Mouse (Mus musculus) left cerebral cortex, adult 2 months (tissue): ENCODE measurements around the gene Slc7a15. TPM values are rescaled to one million over a fixed set of nuclear protein-coding genes. Genes with fewer than 3 reads are reported as not detected.

ENCODE experiments used
- DNase-seq, 2 experiments: peaks; one replicate each; pipeline ENCODE4 v3.0.0; 2021 to 2022; ENCODE audit warnings: low spot score in 2 of 2, mixed read lengths in 1 of 2; ENCODE audit errors: extremely low spot score in 1 of 2
- H3K27ac ChIP-seq: fragments of 200-600 bp; 2 replicates; pipeline ENCODE4 v1.8.1; 2022
- H3K4me3 ChIP-seq: fragments of 200-600 bp; 2 replicates; pipeline ENCODE4 v1.8.1; 2022
- CTCF ChIP-seq: fragments of 200-600 bp; IDR thresholded peaks from 2 replicates; pipeline ENCODE4 v1.8.1; 2022; ENCODE audit warnings: antibody characterized with exemption, mild to moderate bottlenecking, moderate library complexity
- intact Hi-C: fragments of 180-260 bp; cut with DNase I; formaldehyde crosslinking; loops from one replicate; pipeline ENCODE4 v1.15.1; 2025
- total RNA-seq, 2 experiments: library from RNA; stranded (reverse); gene quantifications; 2 replicates each; pipeline ENCODE4 v1.2.3; 2021

Gene Slc7a15
- total RNA-seq, 2 experiments from 2014 or later: not detected

- no peak overlapping the region for H3K4me3 ChIP-seq
- no peak overlapping the region for H3K27ac ChIP-seq
- DNase-seq: no peak
- TF ChIP-seq CTCF: no peak
- intact Hi-C loops: no loop called here
Measured at GRCm38 (mm10) chr12:8489098-8489497, 109.8 kb downstream of the Slc7a15 start.

- H3K4me3 ChIP-seq: no peak overlapping the region
- no peak overlapping the region for H3K27ac ChIP-seq
- no peak for DNase-seq
- intact Hi-C loops: no loop called here
- TF ChIP-seq CTCF: no peak
Measured at GRCm38 (mm10) chr12:8488652-8488980, 110.2 kb downstream of the Slc7a15 start.

DNA sequence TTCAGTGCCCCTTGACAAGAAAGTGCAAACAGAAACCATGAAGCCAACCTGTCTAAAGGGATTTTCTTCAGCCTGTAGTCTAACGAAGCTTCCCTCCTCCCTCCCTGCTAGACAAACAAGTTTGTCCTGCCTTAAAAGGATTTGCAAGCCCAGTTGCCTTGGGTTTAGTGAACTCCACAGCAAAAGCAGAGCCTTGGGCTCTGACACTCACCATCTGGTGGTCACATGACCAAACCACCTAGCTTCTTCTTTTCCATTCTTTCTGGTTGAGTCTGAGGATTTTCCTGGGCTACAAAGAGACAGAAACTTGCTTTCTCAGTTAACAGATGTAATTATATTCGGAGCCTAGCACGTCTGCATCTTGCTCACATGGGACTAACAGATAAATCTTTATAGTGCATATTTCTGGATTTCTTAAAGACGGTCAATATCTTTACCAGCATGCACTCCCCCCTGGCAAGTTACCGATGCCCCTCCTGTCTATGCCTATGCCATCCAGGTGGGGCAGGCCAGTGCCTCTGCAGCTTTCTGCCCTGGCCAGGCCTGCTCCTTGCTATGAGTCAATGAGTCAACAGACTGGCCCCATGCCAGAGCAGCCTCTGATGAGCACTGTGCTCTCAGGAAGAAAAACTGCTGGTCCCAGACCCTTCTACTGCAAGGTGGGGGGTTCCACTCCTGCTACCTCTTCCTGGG lies 110.8 kb downstream of the Slc7a15 start:
- TF ChIP-seq CTCF: no peak
- intact Hi-C loops: no loop called here
- no peak overlapping the region for H3K27ac ChIP-seq
- DNase-seq: no peak
- no peak overlapping the region for H3K4me3 ChIP-seq

DNA sequence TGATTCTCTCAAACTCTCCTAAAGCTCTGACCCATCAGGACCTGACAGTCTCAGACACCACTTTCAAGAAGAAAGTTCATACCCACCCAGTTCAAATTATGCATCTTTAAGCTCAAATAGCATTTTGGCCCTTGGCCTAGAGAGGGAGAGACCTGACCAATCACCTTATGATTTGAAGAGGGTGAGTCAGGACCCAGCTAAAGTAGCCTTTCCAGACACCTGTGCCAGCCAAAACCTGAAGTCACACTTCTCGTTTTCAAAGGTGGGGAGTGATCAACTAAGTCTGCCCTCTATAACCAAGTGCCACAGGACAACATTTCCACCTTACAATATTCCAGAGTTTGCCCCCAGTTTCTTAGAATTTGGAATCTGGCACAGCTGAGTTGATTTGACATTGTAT lies 111.6 kb downstream of the Slc7a15 start:
- intact Hi-C loops: no loop called here
- TF ChIP-seq CTCF: no peak
- no peak overlapping the region for H3K4me3 ChIP-seq

GRCm38 (mm10) chr12:8485247-8485646 lies 113.6 kb downstream of the Slc7a15 start:
- Histone ChIP-seq H3K27ac (no peak overlapping the region), H3K4me3 (no peak overlapping the region)
- no peak for TF ChIP-seq CTCF
- no peak for DNase-seq
- intact Hi-C loops: no loop called here

More for the DNA sequence above, 111.6 kb downstream of the Slc7a15 start:
- no peak overlapping the region for H3K27ac ChIP-seq
- DNase-seq: no peak

DNA sequence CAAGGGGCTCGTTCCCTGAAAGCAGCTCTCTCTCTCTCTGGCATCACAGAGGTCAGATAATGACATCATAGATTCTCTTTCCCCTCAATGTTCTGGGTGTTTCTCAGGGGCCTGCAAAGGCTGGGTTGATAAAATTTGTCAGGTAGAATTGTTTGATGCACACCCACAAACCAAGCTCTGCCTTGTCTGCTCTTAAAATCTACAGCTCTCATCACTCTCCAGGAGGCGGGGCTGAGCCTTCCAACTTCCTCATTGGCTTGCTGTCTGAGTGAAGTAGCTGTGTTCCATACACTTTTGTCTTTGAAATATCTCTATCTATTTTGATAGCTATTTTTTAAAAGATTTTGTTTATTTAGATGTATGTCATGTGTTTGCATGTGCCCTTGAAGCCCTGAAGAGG lies 116.7 kb downstream of the Slc7a15 start:
- intact Hi-C loops: no loop called here
- Histone ChIP-seq H3K27ac (no peak overlapping the region), H3K4me3 (no peak overlapping the region)
- no peak for DNase-seq
- TF ChIP-seq CTCF: no peak

Other genes with a start within 250 kb of the Slc7a15 start
- gene Rhob, start 99.1 kb downstream of the Slc7a15 start, total RNA-seq: 100 to 1,000 TPM; 283 to 310 TPM
- gene Pum2, start 75.1 kb upstream of the Slc7a15 start, total RNA-seq: 100 to 1,000 TPM; 193 to 209 TPM
- 1 to 10 TPM; 1.5 to 1.7 TPM for gene Sdc1, start 172.3 kb upstream of the Slc7a15 start, total RNA-seq